22 mouse cellular contexts compared by ENCODE assay signal in the genomic region with DNA sequence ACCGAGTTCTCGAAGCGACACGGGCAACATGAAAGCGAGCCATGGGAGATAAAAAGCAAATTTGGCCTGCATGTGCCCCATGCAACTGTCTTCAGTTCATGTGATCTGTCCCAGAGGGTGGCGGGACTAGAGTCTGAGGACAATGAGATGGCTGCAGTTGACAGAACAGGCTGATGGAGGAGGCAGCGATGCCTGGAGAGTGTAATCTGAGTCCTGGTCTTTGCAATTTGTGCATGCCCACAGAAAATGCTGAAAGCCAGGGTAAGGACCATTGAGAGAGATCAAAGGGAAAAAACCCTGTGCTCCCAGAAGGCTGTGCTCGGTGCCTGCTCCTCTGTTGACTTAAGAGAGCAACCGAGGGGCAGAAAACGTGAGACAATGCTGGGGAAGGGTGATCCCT.
DNase-seq lines count a peak whose midpoint lies in the region; ATAC-seq and TF ChIP-seq lines count a peak whose summit lies in the region.
"Had no signal": no experiment of that assay in that cellular context is flagged by ENCODE, and none has a peak within 500 bp of the region (broad histone marks: within the 10 kb centered on the region; RNA-seq: fewer than 3 reads in every experiment).

No protein-coding gene starts in this region.

- no peaks in the 10 kb centered on the region for H3K36me3 ChIP-seq in forebrain, embryonic 14.5 days (ENCODE audit: control insufficient read depth, insufficient read depth, low read length)
- no peaks in the 10 kb centered on the region for H3K36me3 ChIP-seq in forebrain, postnatal 0 days (ENCODE audit: insufficient read depth)
- H3K36me3 ChIP-seq: embryonic facial prominence, embryonic 13.5 days; G1E; heart, embryonic 15.5 days; neural tube, embryonic 13.5 days had no signal

- H3K4me3 ChIP-seq in forebrain, embryonic 14.5 days (ENCODE audit: low read depth, low read length), result no peak overlapping the region
- no peak overlapping the region for H3K4me3 ChIP-seq in forebrain, postnatal 0 days (ENCODE audit: low read depth, low read length)
- H3K4me3 ChIP-seq in gastrocnemius, adult 2 months, result no peak overlapping the region
- H3K4me3 ChIP-seq: embryonic facial prominence, embryonic 13.5 days; heart, embryonic 15.5 days; neural tube, embryonic 13.5 days had no signal

- 50% methylated on average over 10 of the region's 10 CpGs for WGBS in forebrain, embryonic 14.5 days
- WGBS in forebrain, postnatal 0 days, result 47% methylated on average over 10 of the region's 10 CpGs

- no peak for TF ChIP-seq CTCF in forebrain, postnatal 0 days (IDR thresholded peaks at IDR 0.05; ENCODE audit: low read depth)
- no peak for TF ChIP-seq CTCF in gastrocnemius, adult 2 months (IDR thresholded peaks at IDR 0.05)

- no peaks in the 10 kb centered on the region for H3K9me3 ChIP-seq in forebrain, embryonic 14.5 days (replicated peaks; ENCODE audit: control insufficient read depth, low read length)
- no peaks in the 10 kb centered on the region for H3K9me3 ChIP-seq in forebrain, postnatal 0 days (ENCODE audit: low read length)
- H3K9me3 ChIP-seq: embryonic facial prominence, embryonic 13.5 days; heart, embryonic 15.5 days; neural tube, embryonic 13.5 days had no signal

- no peak for ATAC-seq in forebrain, embryonic 14.5 days
- no peak for ATAC-seq in forebrain, postnatal 0 days
- ATAC-seq: inflammation-experienced regulatory T-cells, adult 6 months; lung, postnatal 0 days had no signal

- intact Hi-C loops in gastrocnemius, adult 2 months (cut with DNase I), result no loop called here

- H3K27ac ChIP-seq in forebrain, embryonic 14.5 days (ENCODE audit: low read depth, low read length), result no peak overlapping the region
- no peak overlapping the region for H3K27ac ChIP-seq in forebrain, postnatal 0 days (ENCODE audit: low read depth, low read length)
- no peak overlapping the region for H3K27ac ChIP-seq in gastrocnemius, adult 2 months
- H3K27ac ChIP-seq: embryonic facial prominence, embryonic 13.5 days; heart, embryonic 15.5 days; neural tube, embryonic 13.5 days had no signal

- DNase-seq in forebrain, embryonic 14.5 days (ENCODE audit: low spot score), result peak; percentile 15
- no peak for DNase-seq in forebrain, postnatal 0 days
- DNase-seq in kidney, postnatal 4 days, result peak; percentile 13 to 19
- DNase-seq in kidney, adult 9 months, result no peak
- DNase-seq in mesoderm, embryonic 11.5 days (ENCODE audit: low read depth, low spot score), result peak; percentile 18
- no peak for DNase-seq in gastrocnemius, adult 2 months
- no peak for DNase-seq in heart, postnatal 4 days
- DNase-seq in spleen, postnatal 14 days (ENCODE audit: low spot score in 2 of 2), result no peak
- DNase-seq: adrenal gland, postnatal 14 days; cerebellum, adult 11-12 months; cerebellum, postnatal 14 days; gastrocnemius, postnatal 36 days; kidney, adult 2 months; left cerebral cortex, postnatal 4 days; liver; thymus, postnatal 36 days had no signal

- no peak overlapping the region for H3K9ac ChIP-seq in forebrain, embryonic 14.5 days (ENCODE audit: low read length)
- no peak overlapping the region for H3K9ac ChIP-seq in forebrain, postnatal 0 days
- H3K9ac ChIP-seq: embryonic facial prominence, embryonic 13.5 days; heart, embryonic 15.5 days; neural tube, embryonic 13.5 days had no signal

- H3K4me1 ChIP-seq in forebrain, embryonic 14.5 days (ENCODE audit: control insufficient read depth, insufficient read depth, low read length), result no peaks in the 10 kb centered on the region
- H3K4me1 ChIP-seq in forebrain, postnatal 0 days (ENCODE audit: insufficient read depth), result no peaks in the 10 kb centered on the region
- H3K4me1 ChIP-seq: embryonic facial prominence, embryonic 13.5 days; heart, embryonic 15.5 days; neural tube, embryonic 13.5 days had no signal

- H3K4me2 ChIP-seq in forebrain, embryonic 14.5 days (ENCODE audit: low read length), result no peak overlapping the region
- no peak overlapping the region for H3K4me2 ChIP-seq in forebrain, postnatal 0 days (ENCODE audit: low read depth)
- H3K4me2 ChIP-seq: embryonic facial prominence, embryonic 13.5 days; heart, embryonic 15.5 days; neural tube, embryonic 13.5 days had no signal

- H3K27me3 ChIP-seq in forebrain, embryonic 14.5 days (replicated peaks; ENCODE audit: control insufficient read depth, insufficient read depth, low read length), result no peaks in the 10 kb centered on the region
- no peaks in the 10 kb centered on the region for H3K27me3 ChIP-seq in forebrain, postnatal 0 days (ENCODE audit: insufficient read depth, low read length)
- H3K27me3 ChIP-seq: embryonic facial prominence, embryonic 13.5 days; heart, embryonic 15.5 days; neural tube, embryonic 13.5 days had no signal

Comparison
In these comparisons a context has a peak if more than half of its experiments do, and no peak if none do; other contexts are left out.
1. DNase-seq: peak in forebrain, embryonic 14.5 days (single experiment), kidney, postnatal 4 days (2 of 2) and mesoderm, embryonic 11.5 days (single experiment); none in forebrain, postnatal 0 days (single experiment), kidney, adult 9 months (single experiment), gastrocnemius, adult 2 months (single experiment), heart, postnatal 4 days (single experiment) and spleen, postnatal 14 days (0 of 2).